Mouse (Mus musculus) heart, embryonic 10.5 days (tissue): ENCODE measurements around the gene Smco2. TPM values are rescaled to one million over a fixed set of nuclear protein-coding genes. Genes with fewer than 3 reads are reported as not detected.
A peak's percentile ranks its signal among the peaks of the same experiment; 100 is the strongest.

ENCODE experiments used
- DNase-seq: peaks from one replicate; pipeline ENCODE4 v3.0.0-alpha.2; 2017; ENCODE audit warnings: low spot score
- H3K27ac ChIP-seq: fragments of 300-500 bp; sonication (generic); 2 replicates; pipeline ENCODE4 v1.5.1; 2016; ENCODE audit warnings: mild to moderate bottlenecking
- H3K27me3 ChIP-seq: fragments of 300-500 bp; sonication (generic); 2 replicates; pipeline ENCODE4 v1.6.1; 2016; ENCODE audit warnings: mild to moderate bottlenecking; ENCODE audit not compliant: poor library complexity, insufficient read depth, severe bottlenecking
- H3K36me3 ChIP-seq: fragments of 300-500 bp; sonication (generic); 2 replicates; pipeline ENCODE4 v1.6.1; 2016; ENCODE audit warnings: mild to moderate bottlenecking, moderate library complexity
- H3K4me1 ChIP-seq: fragments of 300-500 bp; sonication (generic); 2 replicates; pipeline ENCODE4 v1.6.1; 2016; ENCODE audit warnings: mild to moderate bottlenecking
- H3K4me3 ChIP-seq: fragments of 300-500 bp; sonication (generic); 2 replicates; pipeline ENCODE4 v1.5.1; 2016; ENCODE audit warnings: mild to moderate bottlenecking, moderate library complexity
- H3K9me3 ChIP-seq: fragments of 300-500 bp; sonication (generic); 2 replicates; pipeline ENCODE4 v1.6.1; 2016; ENCODE audit warnings: mild to moderate bottlenecking, moderate library complexity
- WGBS: fragments of 180-500 bp; shearing (Covaris S2); methylation state at CpG from one replicate; pipeline ENCODE4 v1.1.7; 2016; 5-methylcytosine and 5-hydroxymethylcytosine counted together
- polyA plus RNA-seq: library from polyadenylated mRNA; unstranded; fragments of >200 nt; fragmentation: Nextera tagmentation; extraction: Ambion mirVana; gene quantifications from 2 replicates; pipeline ENCODE4 v1.2.1, GENCODE M21; 2016

Gene Smco2
- polyA plus RNA-seq, 1 experiment from 2014 or later, result not detected

DNA sequence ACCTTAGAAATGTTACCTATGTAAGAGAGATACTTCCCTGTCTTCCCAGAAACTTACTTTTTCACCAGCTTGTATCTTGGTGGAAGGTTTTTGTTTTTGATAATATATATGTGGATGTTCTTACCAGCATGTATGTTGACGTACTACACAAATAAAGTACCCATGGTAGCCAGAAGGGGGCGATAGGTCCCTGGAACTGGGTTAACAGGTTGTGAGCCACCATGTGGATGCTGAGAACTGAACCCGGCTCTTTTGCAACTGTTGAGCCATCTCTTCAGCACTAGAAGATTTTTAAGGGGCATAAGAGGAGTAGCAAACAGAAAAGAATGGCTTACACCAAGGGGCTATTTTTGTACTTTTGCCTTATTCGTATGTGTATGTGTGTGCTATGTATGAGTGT lies 15.8 kb downstream of the Smco2 start:
- H3K4me3 ChIP-seq, result no peak overlapping the region
- no peaks in the 10 kb centered on the region for H3K9me3 ChIP-seq
- H3K4me1 ChIP-seq, result no peaks in the 10 kb centered on the region
- H3K36me3 ChIP-seq, result no peaks in the 10 kb centered on the region
- no peak overlapping the region for H3K27ac ChIP-seq
- WGBS, result 76% methylated on average over 4 of the region's 4 CpGs
- no peaks in the 10 kb centered on the region for H3K27me3 ChIP-seq
- no peak for DNase-seq

DNA sequence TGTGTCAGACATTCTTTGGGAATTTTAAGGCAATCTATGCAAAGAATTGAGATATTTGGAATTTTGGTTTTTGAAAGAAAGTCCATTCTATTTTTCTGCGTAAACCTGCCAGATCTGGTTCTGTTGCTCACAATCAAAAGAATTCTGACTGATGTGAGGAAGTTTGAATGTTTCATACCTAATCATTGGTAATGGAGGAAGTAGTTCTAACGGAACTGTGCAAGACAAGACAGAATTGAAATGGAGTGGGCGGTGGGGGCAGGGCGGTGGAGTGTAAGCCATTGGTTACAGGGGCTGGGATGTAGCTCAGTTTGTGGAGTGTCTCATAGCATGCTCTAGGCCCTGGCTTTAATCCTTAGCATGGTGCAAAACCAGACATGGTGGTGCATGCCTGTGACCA lies 22.1 kb downstream of the Smco2 start:
- Histone ChIP-seq H3K4me1 (peaks cover 8% of the 10 kb centered on the region; the same call in 1 of the 2 replicates), H3K27ac (no peak overlapping the region), H3K9me3 (peaks cover 3% of the 10 kb centered on the region), H3K36me3 (no peaks in the 10 kb centered on the region), H3K4me3 (no peak overlapping the region), H3K27me3 (no peaks in the 10 kb centered on the region)
- DNase-seq, result no peak
- WGBS, result 91% methylated on average over 4 of the region's 4 CpGs

DNA sequence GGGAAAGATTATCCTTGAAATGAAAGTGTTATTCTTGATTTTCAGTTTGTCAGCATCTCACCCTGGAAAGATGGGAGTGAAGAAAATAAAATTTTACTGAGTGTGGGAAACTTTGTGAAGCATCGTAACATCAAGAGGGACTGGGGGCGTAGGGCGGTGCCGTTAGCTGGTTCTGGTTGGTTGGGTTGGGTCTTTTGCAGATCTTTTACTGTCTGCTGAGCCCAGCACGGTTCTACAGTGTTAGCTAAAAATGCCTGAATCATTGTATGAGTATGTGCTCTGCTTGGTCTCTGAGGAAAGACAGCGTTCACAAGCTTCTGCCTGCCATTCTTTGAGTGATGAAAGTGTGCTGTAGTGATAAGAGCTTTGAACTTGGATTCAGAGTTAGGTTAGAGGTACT lies 24.5 kb downstream of the Smco2 start:
- 65% methylated on average over 6 of the region's 6 CpGs for WGBS
- Histone ChIP-seq H3K36me3 (no peaks in the 10 kb centered on the region), H3K27ac (peak overlapping the region; percentile 42; the same call in 1 of the 2 replicates), H3K4me3 (no peak overlapping the region), H3K9me3 (peaks cover 8% of the 10 kb centered on the region), H3K27me3 (no peaks in the 10 kb centered on the region), H3K4me1 (peaks cover 18% of the 10 kb centered on the region; the same call in 1 of the 2 replicates)
- no peak for DNase-seq

DNA sequence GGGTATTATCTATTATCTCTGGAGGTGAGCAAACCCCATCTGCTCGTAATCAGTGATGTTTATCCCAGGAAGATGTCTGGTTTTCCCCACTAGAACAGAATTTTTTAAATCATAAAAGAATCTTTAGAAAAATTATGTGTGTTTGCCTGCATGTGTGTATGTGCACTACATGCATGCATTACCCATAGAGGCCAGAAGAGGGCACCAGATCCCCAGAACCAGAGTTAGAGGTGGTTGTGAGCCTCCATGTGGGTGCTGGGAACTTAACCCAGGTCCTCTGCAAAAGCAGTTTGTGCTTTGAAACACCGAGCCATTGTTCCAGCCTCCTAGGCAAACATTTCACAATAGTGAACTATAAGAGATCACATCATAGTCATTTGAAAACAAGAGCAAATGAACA lies 26.9 kb downstream of the Smco2 start:
- H3K4me3 ChIP-seq, result no peak overlapping the region
- no peaks in the 10 kb centered on the region for H3K36me3 ChIP-seq
- 93% methylated on average over 2 of the region's 2 CpGs for WGBS
- no peaks in the 10 kb centered on the region for H3K27me3 ChIP-seq
- no peak for DNase-seq
- H3K9me3 ChIP-seq, result peaks cover 8% of the 10 kb centered on the region
- H3K27ac ChIP-seq, result no peak overlapping the region
- H3K4me1 ChIP-seq, result peaks cover 18% of the 10 kb centered on the region; the same call in 1 of the 2 replicates

DNA sequence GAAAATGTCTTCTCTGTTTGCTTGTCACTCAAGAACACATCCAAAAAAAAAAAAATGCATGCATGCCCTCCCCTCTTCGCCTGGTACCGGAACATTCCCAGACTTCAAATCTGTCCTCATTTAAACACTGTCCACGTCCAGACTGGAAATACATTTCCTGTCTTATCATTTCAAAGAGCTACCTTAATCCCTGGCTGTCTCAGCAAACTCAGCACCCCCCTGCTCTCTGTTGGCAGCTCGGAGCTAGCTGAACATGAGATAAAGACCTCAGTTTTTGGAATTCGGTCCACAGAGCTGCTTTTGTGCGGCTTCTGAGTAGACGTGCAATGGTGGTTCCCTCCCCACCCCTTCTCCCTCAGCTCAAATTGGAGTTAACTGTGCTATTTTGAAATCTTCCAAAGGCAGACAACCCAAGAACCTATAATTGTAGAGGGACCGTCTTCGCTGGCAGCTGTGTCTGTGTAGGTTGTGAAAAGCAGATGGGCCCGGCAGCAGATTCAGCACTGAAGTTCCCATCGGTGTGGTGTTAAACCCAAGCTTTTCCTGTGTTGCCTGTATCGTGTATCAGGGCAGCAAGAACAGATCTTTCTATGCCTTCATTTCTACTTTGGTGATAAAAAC lies 27.6 kb downstream of the Smco2 start:
- peaks cover 26% of the 10 kb centered on the region; the same call in 1 of the 2 replicates for H3K4me1 ChIP-seq
- 54% methylated on average over 12 of the region's 12 CpGs for WGBS
- DNase-seq, result peak; percentile 79
- H3K4me3 ChIP-seq, result no peak overlapping the region
- H3K27me3 ChIP-seq, result no peaks in the 10 kb centered on the region
- 0 out of 2 replicates have a peak overlapping the region, but pooled peaks have one; percentile 36 for H3K27ac ChIP-seq
- H3K9me3 ChIP-seq, result peaks cover 8% of the 10 kb centered on the region
- H3K36me3 ChIP-seq, result no peaks in the 10 kb centered on the region

DNA sequence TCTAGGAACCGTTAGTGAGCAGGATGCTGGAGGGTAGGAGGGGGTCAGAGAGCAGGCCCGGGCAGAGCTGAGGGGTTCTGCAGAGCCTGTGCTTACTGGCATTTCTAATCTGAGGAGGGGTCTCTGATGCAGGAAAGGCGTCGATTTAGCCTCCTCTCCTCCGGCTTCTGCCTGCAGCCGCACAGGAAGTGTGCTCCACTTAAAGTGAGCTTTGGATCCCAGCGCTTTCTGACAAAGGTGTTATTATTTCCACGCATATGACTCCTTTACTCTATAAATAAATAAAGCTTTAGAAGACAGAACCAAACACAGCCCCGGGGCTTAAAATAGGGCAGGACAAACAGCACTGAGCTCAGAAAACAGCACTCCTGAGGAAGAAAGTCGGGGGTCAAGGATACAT lies 29.0 kb downstream of the Smco2 start:
- H3K36me3 ChIP-seq, result no peaks in the 10 kb centered on the region
- 45% methylated on average over 10 of the region's 10 CpGs for WGBS

DNA sequence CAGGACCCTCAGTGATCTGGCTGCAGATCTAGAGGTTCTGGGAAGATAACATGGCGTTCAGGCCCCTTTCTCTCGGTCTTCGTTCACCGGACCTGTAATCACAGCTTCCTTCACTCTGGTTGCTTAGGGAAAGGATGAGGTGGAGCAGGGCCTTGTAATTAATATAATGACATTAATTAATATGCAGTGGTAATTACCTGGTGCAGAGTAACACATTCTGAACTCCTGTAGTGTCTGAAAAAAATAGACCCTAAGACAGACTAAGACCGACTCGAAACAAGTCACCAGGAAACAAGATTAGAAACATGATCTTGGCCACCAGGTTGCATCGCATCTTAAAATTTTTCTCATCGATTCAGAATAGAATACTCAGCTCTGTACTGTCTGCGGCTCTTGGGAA lies 30.0 kb downstream of the Smco2 start:
- H3K27me3 ChIP-seq, result no peaks in the 10 kb centered on the region
- peaks cover 34% of the 10 kb centered on the region for H3K4me1 ChIP-seq
- no peak for DNase-seq
- H3K9me3 ChIP-seq, result peaks cover 8% of the 10 kb centered on the region
- no peak overlapping the region for H3K27ac ChIP-seq
- no peak overlapping the region for H3K4me3 ChIP-seq
- 80% methylated on average over 9 of the region's 9 CpGs for WGBS
- H3K36me3 ChIP-seq, result no peaks in the 10 kb centered on the region

More for the DNA sequence above, 29.0 kb downstream of the Smco2 start:
- DNase-seq, result no peak
- Histone ChIP-seq H3K9me3 (peaks cover 8% of the 10 kb centered on the region), H3K27me3 (no peaks in the 10 kb centered on the region), H3K27ac (no peak overlapping the region), H3K4me3 (no peak overlapping the region), H3K4me1 (peaks cover 33% of the 10 kb centered on the region; the same call in 1 of the 2 replicates)

DNA sequence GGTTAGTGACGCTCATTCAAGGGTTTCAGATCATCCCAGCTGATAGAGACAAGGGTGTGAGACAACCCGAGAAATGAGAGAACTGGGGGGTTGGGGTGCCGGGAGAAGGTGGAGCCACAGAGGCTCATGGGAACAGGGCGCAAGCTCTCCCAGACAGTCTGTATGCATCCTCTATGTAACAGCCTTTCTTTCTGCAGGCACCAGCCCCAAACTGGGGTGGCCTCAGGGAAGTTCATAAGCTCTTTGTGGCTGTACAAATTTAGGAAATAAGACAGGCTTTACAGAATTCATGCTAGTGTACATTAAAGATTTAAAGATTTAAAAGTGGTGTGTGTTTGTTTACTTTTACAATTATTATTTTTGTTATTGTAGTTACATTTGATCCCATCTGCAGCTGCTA lies 30.4 kb downstream of the Smco2 start:
- no peaks in the 10 kb centered on the region for H3K27me3 ChIP-seq
- 62% methylated on average over 4 of the region's 4 CpGs for WGBS
- no peak for DNase-seq
- no peak overlapping the region for H3K4me3 ChIP-seq
- H3K27ac ChIP-seq, result no peak overlapping the region
- H3K9me3 ChIP-seq, result peaks cover 8% of the 10 kb centered on the region
- H3K36me3 ChIP-seq, result no peaks in the 10 kb centered on the region
- H3K4me1 ChIP-seq, result peaks cover 38% of the 10 kb centered on the region

DNA sequence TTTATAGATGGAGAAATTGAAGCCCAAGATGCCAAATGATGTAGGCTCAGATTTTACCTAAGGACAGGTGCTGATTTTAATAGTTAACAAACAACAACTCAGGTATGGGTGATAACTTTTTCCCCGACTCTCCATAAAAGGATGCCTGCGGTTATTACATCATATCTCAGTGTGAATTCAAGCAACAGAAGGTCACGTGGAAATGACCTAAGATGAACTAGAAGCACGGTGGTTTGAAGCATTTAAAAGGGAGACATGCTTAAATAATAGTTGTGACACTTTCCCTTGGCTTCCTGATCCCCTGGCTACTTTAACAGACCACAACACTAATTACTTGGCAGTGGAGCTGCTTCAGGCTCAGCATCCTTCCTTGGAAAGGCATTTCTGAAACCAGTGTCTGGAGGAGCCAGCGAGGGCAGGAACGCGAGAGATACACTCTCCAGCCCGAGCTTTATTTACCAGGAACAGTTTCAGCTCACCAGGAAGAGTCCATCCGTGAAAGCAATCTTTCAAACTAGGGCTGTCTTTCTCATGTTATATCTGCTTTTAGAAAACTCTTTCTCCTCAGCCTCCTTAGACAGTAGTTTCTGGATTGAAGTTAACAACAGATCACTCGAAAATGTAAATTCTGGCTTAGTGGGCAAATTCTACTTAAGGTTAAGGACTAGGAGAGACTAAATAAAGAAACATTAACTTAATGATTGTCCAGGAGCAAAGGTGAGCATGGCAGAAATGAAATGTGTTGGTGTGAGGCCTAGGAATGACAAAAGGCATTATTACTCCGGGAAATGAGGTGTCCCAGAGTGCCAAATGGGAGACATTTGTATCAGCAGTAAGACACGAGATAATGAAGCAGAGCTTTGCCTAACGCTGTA lies 32.2 kb downstream of the Smco2 start:
- H3K4me3 ChIP-seq, result no peak overlapping the region
- peaks cover 48% of the 10 kb centered on the region for H3K4me1 ChIP-seq
- H3K9me3 ChIP-seq, result peaks cover 3% of the 10 kb centered on the region; the same call in 1 of the 2 replicates
- no peak for DNase-seq
- no peaks in the 10 kb centered on the region for H3K36me3 ChIP-seq
- no peaks in the 10 kb centered on the region for H3K27me3 ChIP-seq
- 46% methylated on average over 13 of the region's 13 CpGs for WGBS
- H3K27ac ChIP-seq, result 0 out of 2 replicates have a peak overlapping the region, but pooled peaks have one; percentile 2

DNA sequence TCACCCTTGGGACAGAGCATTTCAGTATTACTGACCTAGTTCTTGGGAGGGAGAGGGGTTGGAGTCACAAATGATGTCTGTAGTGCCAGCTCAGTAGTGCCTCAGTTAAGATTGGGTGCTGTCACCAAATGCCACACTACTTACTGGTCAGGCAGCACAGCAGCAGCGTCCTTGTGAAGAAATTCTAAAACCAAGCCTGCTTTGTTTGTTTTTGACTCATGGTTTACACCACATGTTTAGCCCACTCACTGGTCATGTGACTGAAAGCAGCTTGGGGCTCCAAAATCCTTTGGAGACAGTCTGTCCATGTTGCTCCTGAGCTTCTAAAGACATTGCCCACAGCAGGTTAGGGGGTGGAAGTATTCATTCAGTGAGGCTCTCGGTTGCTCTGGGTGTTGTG lies 33.5 kb downstream of the Smco2 start:
- 57% methylated on average over 2 of the region's 2 CpGs for WGBS
- H3K27me3 ChIP-seq, result no peaks in the 10 kb centered on the region
- H3K9me3 ChIP-seq, result no peaks in the 10 kb centered on the region

DNA sequence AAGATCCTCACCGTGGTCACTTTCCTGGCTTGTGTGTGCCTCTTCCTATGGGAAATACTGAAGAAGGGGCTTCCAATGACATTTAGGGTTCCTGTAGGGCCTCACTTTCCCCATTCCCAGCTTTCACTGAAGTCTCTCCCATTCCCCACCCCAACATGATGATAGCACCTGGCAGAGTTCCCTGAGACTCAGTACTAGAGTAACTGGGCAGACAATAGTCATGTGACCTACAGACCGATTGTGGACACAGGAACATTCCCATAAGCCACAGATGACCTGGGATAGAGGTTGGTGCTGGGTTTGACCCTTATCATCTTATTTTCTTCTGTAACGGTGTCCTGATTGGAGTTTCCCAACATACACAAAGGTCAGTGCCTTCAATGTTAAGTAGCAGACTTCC lies 34.3 kb downstream of the Smco2 start:
- Histone ChIP-seq H3K4me1 (peaks cover 43% of the 10 kb centered on the region), H3K27ac (0 out of 2 replicates have a peak overlapping the region, but pooled peaks have one; percentile 36), H3K9me3 (no peaks in the 10 kb centered on the region), H3K36me3 (no peaks in the 10 kb centered on the region), H3K4me3 (no peak overlapping the region), H3K27me3 (no peaks in the 10 kb centered on the region)
- WGBS, result 84% methylated on average over 3 of the region's 3 CpGs
- DNase-seq, result no peak

More for the DNA sequence above, 33.5 kb downstream of the Smco2 start:
- Histone ChIP-seq H3K4me1 (peaks cover 38% of the 10 kb centered on the region), H3K36me3 (no peaks in the 10 kb centered on the region), H3K27ac (peak overlapping the region; percentile 36; the same call in 1 of the 2 replicates), H3K4me3 (no peak overlapping the region)
- no peak for DNase-seq

DNA sequence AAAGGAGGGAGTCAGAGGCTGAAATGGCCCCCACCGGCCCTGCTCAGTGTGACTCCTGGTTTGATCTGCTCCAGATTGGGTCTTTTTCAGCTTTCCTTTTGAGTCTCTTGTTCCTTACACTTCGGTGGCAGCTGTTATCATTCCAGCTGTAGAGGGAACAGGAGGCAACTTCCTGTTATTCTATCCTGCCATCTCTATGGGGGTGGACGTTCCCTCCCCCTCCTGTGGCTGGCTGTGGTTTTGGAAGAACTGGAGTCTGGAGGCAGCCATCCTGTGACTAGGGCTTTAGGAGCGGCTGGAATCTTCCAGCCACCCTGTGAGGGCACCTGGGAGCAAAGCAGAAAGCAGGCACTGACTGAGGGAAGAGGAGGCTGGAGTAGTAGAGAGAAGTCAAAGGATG lies 34.9 kb downstream of the Smco2 start:
- H3K4me3 ChIP-seq, result no peak overlapping the region
- peak overlapping the region; percentile 79 for H3K27ac ChIP-seq
- H3K9me3 ChIP-seq, result no peaks in the 10 kb centered on the region
- H3K27me3 ChIP-seq, result no peaks in the 10 kb centered on the region
- H3K4me1 ChIP-seq, result peaks cover 48% of the 10 kb centered on the region
- no peak for DNase-seq
- 17% methylated on average over 4 of the region's 4 CpGs for WGBS
- no peaks in the 10 kb centered on the region for H3K36me3 ChIP-seq
